ENCODE assay signal across 14 mouse cellular contexts in genomic region chr11:35160682-35161211, GRCm38 (mm10). TPM values are rescaled to one million over a fixed set of nuclear protein-coding genes. Genes with fewer than 3 reads are reported as not detected.
A peak's percentile ranks its signal among the peaks of the same experiment; 100 is the strongest.
DNase-seq lines count a peak whose midpoint lies in the region.
"Had no signal": no experiment of that assay in that cellular context is flagged by ENCODE, and none has a peak within 500 bp of the region (broad histone marks: within the 10 kb centered on the region; RNA-seq: fewer than 3 reads in every experiment).

No protein-coding gene starts in this region.

- DNase-seq in frontal cortex, adult 2 months (ENCODE audit: extremely low spot score in 1 of 2, low spot score in 1 of 2): peak; percentile 41 to 58
- DNase-seq in frontal cortex, postnatal 25 days (ENCODE audit: low spot score in 2 of 2): no peak
- peak; percentile 51 for DNase-seq in right cerebral cortex, postnatal 25 days
- DNase-seq in right cerebral cortex, postnatal 14 days: no peak
- DNase-seq in cerebellum, postnatal 25 days: peak; percentile 62 to 63
- peak; percentile 84 for DNase-seq in telencephalon, adult 2 months (ENCODE audit: low read depth, low spot score)
- DNase-seq in embryo, embryonic 9.5 days (ENCODE audit: extremely low spot score): no peak
- no peak for DNase-seq in lung, postnatal 10 days
- DNase-seq: adrenal gland, postnatal 25 days; lung, postnatal 36 days; thymus, postnatal 25 days had no signal

RNA-seq across cellular contexts. Expression of gene Slit3, which starts 39.7 kb away (rescaled TPM):
- polyA plus RNA-seq in frontal cortex, adult 2 months (2012; rRNA removed): 10.8 and 11.3 TPM in 2 replicates
- polyA plus RNA-seq: activated CD4-positive, CD25-positive, alpha-beta regulatory T cell, adult 4 months; inflammation-experienced regulatory T-cells, adult 6 months; myocyte had no signal

Comparison
In these comparisons a context has a peak if more than half of its experiments do, and no peak if none do; other contexts are left out.
1. DNase-seq: peak in frontal cortex, adult 2 months (2 of 2), right cerebral cortex, postnatal 25 days (single experiment), cerebellum, postnatal 25 days (2 of 2) and telencephalon, adult 2 months (single experiment); none in frontal cortex, postnatal 25 days (0 of 2), right cerebral cortex, postnatal 14 days (single experiment), embryo, embryonic 9.5 days (single experiment) and lung, postnatal 10 days (single experiment).